Mouse (Mus musculus): ENCODE results near the gene Msi1. TPM values are rescaled to one million over a fixed set of nuclear protein-coding genes. Genes with fewer than 3 reads are reported as not detected.

Msi1 gene
- polyA plus RNA-seq, 1 experiment from 2014 or later: 52.4 TPM

- Histone ChIP-seq H3K27me3 (ENCODE audit: control insufficient read depth, insufficient read depth, low read length) (no peaks in the 10 kb centered on the region), H3K4me3 (ENCODE audit: low read depth, low read length) (no peak overlapping the region), H3K27ac (replicated peaks; ENCODE audit: low read depth, low read length) (no peak overlapping the region), H3K4me2 (ENCODE audit: low read depth, low read length) (no peak overlapping the region), H3K36me3 (replicated peaks; ENCODE audit: control insufficient read depth, insufficient read depth, low read depth, low read length) (no peaks in the 10 kb centered on the region), H3K9me3 (replicated peaks; ENCODE audit: control insufficient read depth, low read length) (no peaks in the 10 kb centered on the region), H3K9ac (replicated peaks; ENCODE audit: low read length) (no peak overlapping the region), H3K4me1 (ENCODE audit: control insufficient read depth, insufficient read depth, low read length) (no peaks in the 10 kb centered on the region)
- DNase-seq (ENCODE audit: low spot score): no peak
- no peak for ATAC-seq (replicated peaks; ENCODE audit: insufficient number of reproducible peaks, low FRiP score, low TSS enrichment, low read depth)
- 77% methylated on average over 18 of the region's 18 CpGs for WGBS
These were observed 35.2 kb downstream of the Msi1 start for GRCm38 (mm10) chr5:115464408-115465115.

- Histone ChIP-seq H3K4me2 (ENCODE audit: low read depth, low read length) (no peak within 1 kb of the TSS), H3K9ac (replicated peaks; ENCODE audit: low read length) (no peak within 1 kb of the TSS), H3K9me3 (replicated peaks; ENCODE audit: control insufficient read depth, low read length) (no peaks in the 10 kb centered on the region), H3K36me3 (replicated peaks; ENCODE audit: control insufficient read depth, insufficient read depth, low read depth, low read length) (no peaks in the 10 kb centered on the region), H3K4me1 (ENCODE audit: control insufficient read depth, insufficient read depth, low read length) (no peaks in the 10 kb centered on the region), H3K4me3 (ENCODE audit: low read depth, low read length) (no peak within 1 kb of the TSS), H3K27ac (replicated peaks; ENCODE audit: low read depth, low read length) (no peak within 1 kb of the TSS), H3K27me3 (ENCODE audit: control insufficient read depth, insufficient read depth, low read length) (no peaks in the 10 kb centered on the region)
- ATAC-seq (replicated peaks; ENCODE audit: insufficient number of reproducible peaks, low FRiP score, low TSS enrichment, low read depth) (no peak), DNase-seq (ENCODE audit: low spot score) (no peak)
- WGBS: 48% methylated on average over 9 of the region's 9 CpGs
These were observed 36.4 kb downstream of the Msi1 start, which contains the start of gene Pla2g1b for GRCm38 (mm10) chr5:115465642-115466420. Pla2g1b (plus strand) TSS chr5:115466262.

- 69% methylated on average over 6 of the region's 6 CpGs for WGBS
- Histone ChIP-seq H3K4me3 (ENCODE audit: low read depth, low read length) (no peak overlapping the region), H3K4me2 (ENCODE audit: low read depth, low read length) (no peak overlapping the region), H3K27me3 (ENCODE audit: control insufficient read depth, insufficient read depth, low read length) (no peaks in the 10 kb centered on the region), H3K4me1 (ENCODE audit: control insufficient read depth, insufficient read depth, low read length) (no peaks in the 10 kb centered on the region), H3K27ac (replicated peaks; ENCODE audit: low read depth, low read length) (no peak overlapping the region), H3K36me3 (replicated peaks; ENCODE audit: control insufficient read depth, insufficient read depth, low read depth, low read length) (no peaks in the 10 kb centered on the region), H3K9ac (replicated peaks; ENCODE audit: low read length) (no peak overlapping the region), H3K9me3 (replicated peaks; ENCODE audit: control insufficient read depth, low read length) (no peaks in the 10 kb centered on the region)
- DNase-seq (ENCODE audit: low spot score): no peak
- no peak for ATAC-seq (replicated peaks; ENCODE audit: insufficient number of reproducible peaks, low FRiP score, low TSS enrichment, low read depth)
These were observed 40.4 kb downstream of the Msi1 start for GRCm38 (mm10) chr5:115469791-115470190.

- H3K27ac ChIP-seq (replicated peaks; ENCODE audit: low read depth, low read length): no peak overlapping the region
- H3K4me2 ChIP-seq (ENCODE audit: low read depth, low read length): no peak overlapping the region
- DNase-seq (ENCODE audit: low spot score) (peak; percentile 78), ATAC-seq (replicated peaks; ENCODE audit: insufficient number of reproducible peaks, low FRiP score, low TSS enrichment, low read depth) (no peak)
- WGBS: 35% methylated on average over 20 of the region's 20 CpGs
- no peaks in the 10 kb centered on the region for H3K27me3 ChIP-seq (ENCODE audit: control insufficient read depth, insufficient read depth, low read length)
- no peaks in the 10 kb centered on the region for H3K36me3 ChIP-seq (replicated peaks; ENCODE audit: control insufficient read depth, insufficient read depth, low read depth, low read length)
- H3K4me1 ChIP-seq (ENCODE audit: control insufficient read depth, insufficient read depth, low read length): no peaks in the 10 kb centered on the region
- H3K4me3 ChIP-seq (ENCODE audit: low read depth, low read length): no peak overlapping the region
- H3K9me3 ChIP-seq (replicated peaks; ENCODE audit: control insufficient read depth, low read length): no peaks in the 10 kb centered on the region
- no peak overlapping the region for H3K9ac ChIP-seq (replicated peaks; ENCODE audit: low read length)
These were observed 41.5 kb downstream of the Msi1 start for GRCm38 (mm10) chr5:115470766-115471531.

- ATAC-seq (replicated peaks; ENCODE audit: insufficient number of reproducible peaks, low FRiP score, low TSS enrichment, low read depth) (no peak), DNase-seq (ENCODE audit: low spot score) (no peak)
- Histone ChIP-seq H3K27me3 (ENCODE audit: control insufficient read depth, insufficient read depth, low read length) (no peaks in the 10 kb centered on the region), H3K4me1 (ENCODE audit: control insufficient read depth, insufficient read depth, low read length) (no peaks in the 10 kb centered on the region), H3K4me2 (ENCODE audit: low read depth, low read length) (no peak overlapping the region), H3K9me3 (replicated peaks; ENCODE audit: control insufficient read depth, low read length) (no peaks in the 10 kb centered on the region), H3K9ac (replicated peaks; ENCODE audit: low read length) (no peak overlapping the region), H3K27ac (replicated peaks; ENCODE audit: low read depth, low read length) (no peak overlapping the region), H3K4me3 (ENCODE audit: low read depth, low read length) (no peak overlapping the region), H3K36me3 (replicated peaks; ENCODE audit: control insufficient read depth, insufficient read depth, low read depth, low read length) (no peaks in the 10 kb centered on the region)
- WGBS: 78% methylated on average over 10 of the region's 10 CpGs
These were observed 43.8 kb downstream of the Msi1 start for GRCm38 (mm10) chr5:115473191-115473590.

- no peaks in the 10 kb centered on the region for H3K4me1 ChIP-seq (ENCODE audit: control insufficient read depth, insufficient read depth, low read length)
- H3K27ac ChIP-seq (replicated peaks; ENCODE audit: low read depth, low read length): no peak overlapping the region
- ATAC-seq (replicated peaks; ENCODE audit: insufficient number of reproducible peaks, low FRiP score, low TSS enrichment, low read depth): no peak
- H3K36me3 ChIP-seq (replicated peaks; ENCODE audit: control insufficient read depth, insufficient read depth, low read depth, low read length): no peaks in the 10 kb centered on the region
- no peaks in the 10 kb centered on the region for H3K27me3 ChIP-seq (ENCODE audit: control insufficient read depth, insufficient read depth, low read length)
- no peak for DNase-seq (ENCODE audit: low spot score)
- no peak overlapping the region for H3K4me2 ChIP-seq (ENCODE audit: low read depth, low read length)
- no peak overlapping the region for H3K9ac ChIP-seq (replicated peaks; ENCODE audit: low read length)
- WGBS: 72% methylated on average over 22 of the region's 22 CpGs
- no peaks in the 10 kb centered on the region for H3K9me3 ChIP-seq (replicated peaks; ENCODE audit: control insufficient read depth, low read length)
- no peak overlapping the region for H3K4me3 ChIP-seq (ENCODE audit: low read depth, low read length)
These were observed 44.9 kb downstream of the Msi1 start for GRCm38 (mm10) chr5:115474174-115474828.

- 0 out of 2 replicates have a peak, but pooled peaks have one; percentile 25 for ATAC-seq (replicated peaks; ENCODE audit: insufficient number of reproducible peaks, low FRiP score, low TSS enrichment, low read depth)
- H3K9ac ChIP-seq (replicated peaks; ENCODE audit: low read length): peak overlapping the region; percentile 47
- no peaks in the 10 kb centered on the region for H3K27me3 ChIP-seq (ENCODE audit: control insufficient read depth, insufficient read depth, low read length)
- H3K4me3 ChIP-seq (ENCODE audit: low read depth, low read length): peak overlapping the region; percentile 29
- peak; percentile 78 for DNase-seq (ENCODE audit: low spot score)
- H3K36me3 ChIP-seq (replicated peaks; ENCODE audit: control insufficient read depth, insufficient read depth, low read depth, low read length): no peaks in the 10 kb centered on the region
- H3K4me1 ChIP-seq (ENCODE audit: control insufficient read depth, insufficient read depth, low read length): no peaks in the 10 kb centered on the region
- H3K4me2 ChIP-seq (ENCODE audit: low read depth, low read length): peak overlapping the region; percentile 47
- peak overlapping the region; percentile 20; the same call in 1 of the 2 replicates for H3K27ac ChIP-seq (replicated peaks; ENCODE audit: low read depth, low read length)
- H3K9me3 ChIP-seq (replicated peaks; ENCODE audit: control insufficient read depth, low read length): no peaks in the 10 kb centered on the region
- WGBS: 13% methylated on average over 22 of the region's 22 CpGs
These were observed 46.1 kb downstream of the Msi1 start for GRCm38 (mm10) chr5:115475337-115476106.
